Mouse (Mus musculus): ENCODE results near the gene Map3k11. TPM values are rescaled to one million over a fixed set of nuclear protein-coding genes. Genes with fewer than 3 reads are reported as not detected.
A peak's percentile ranks its signal among the peaks of the same experiment; 100 is the strongest.

Gene Map3k11
- polyA plus RNA-seq, 1 experiment from 2014 or later = 37.8 TPM

DNA sequence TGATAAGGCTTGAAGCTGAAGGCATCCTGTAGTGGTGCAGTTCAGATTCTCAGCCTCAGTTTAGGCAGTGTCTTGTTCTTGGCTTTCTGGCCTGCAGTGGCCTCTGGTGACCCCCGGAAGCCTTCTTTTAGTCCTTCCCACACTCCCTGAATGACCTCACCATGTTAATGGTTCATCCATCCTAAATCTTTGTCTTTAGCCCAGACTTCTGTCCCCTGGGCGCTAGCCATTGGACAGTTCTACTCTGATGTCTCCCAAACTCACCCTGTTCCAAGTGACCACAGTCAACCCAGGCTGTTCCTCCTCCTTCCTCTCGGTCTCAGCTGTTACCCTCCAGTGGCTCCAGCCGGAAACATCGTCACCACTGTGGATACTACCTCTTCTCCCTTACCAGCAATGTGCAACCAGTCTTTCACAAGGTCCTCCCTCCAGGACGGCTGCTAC is 39.2 kb upstream of the Map3k11 start:
- Histone ChIP-seq H3K27me3 (ENCODE audit: control insufficient read depth, insufficient read depth, low read depth, low read length) (no peaks in the 10 kb centered on the region), H3K4me1 (replicated peaks; ENCODE audit: control insufficient read depth, insufficient read depth, low read length) (peaks cover 14% of the 10 kb centered on the region), H3K4me3 (ENCODE audit: low read length) (peak overlapping the region; percentile 30), H3K9ac (ENCODE audit: low read length) (peak overlapping the region; percentile 57), H3K9me3 (ENCODE audit: control insufficient read depth, low read length) (no peaks in the 10 kb centered on the region), H3K4me2 (ENCODE audit: low read depth, low read length) (peak overlapping the region; percentile 60), H3K27ac (ENCODE audit: low read length) (peak overlapping the region; percentile 89), H3K36me3 (ENCODE audit: control insufficient read depth, insufficient read depth, low read length) (peaks cover 37% of the 10 kb centered on the region)
- WGBS = 65% methylated on average over 6 of the region's 6 CpGs
- ATAC-seq (ENCODE audit: low read depth) = no peak; the same call in 1 of the 2 replicates

DNA sequence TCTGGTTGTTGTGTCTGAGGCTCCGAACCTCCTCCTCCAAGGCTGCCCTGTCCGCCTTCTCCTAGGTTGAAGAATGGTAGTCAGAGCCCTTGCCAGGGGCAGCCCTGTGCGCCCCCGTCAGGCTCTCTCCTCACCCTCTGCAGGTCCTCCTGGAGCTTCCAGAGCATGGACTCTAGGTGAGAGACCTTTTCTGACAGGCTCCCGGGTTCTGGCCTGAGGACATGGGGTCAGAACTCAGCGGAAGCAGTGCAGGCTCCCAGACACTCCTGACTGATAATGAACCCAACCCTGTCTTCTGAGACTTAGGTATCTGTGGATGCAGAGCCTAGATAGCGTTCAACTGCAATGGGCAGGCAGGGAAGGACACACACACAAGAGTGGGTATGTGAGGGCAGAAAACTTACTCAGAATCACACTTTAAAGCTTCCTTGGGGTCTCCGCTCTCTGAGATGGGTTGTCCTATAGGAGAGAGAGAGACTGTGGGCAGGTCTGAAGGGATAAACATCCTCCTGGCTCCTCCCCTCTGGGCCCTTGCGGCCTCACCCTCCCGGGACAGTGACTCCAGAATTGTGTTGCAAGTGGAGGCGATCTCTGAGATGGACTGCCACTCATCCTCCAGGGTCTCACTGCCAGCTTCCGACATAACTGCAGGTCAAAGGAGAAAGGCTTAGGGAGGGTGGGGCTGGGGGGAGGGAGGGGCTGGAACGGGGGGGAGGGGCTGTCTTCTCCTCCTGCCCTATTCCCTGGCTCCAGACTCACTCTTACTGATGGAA is 36.9 kb upstream of the Map3k11 start:
- no peak overlapping the region for H3K4me2 ChIP-seq (ENCODE audit: low read depth, low read length)
- peaks cover 21% of the 10 kb centered on the region for H3K4me1 ChIP-seq (replicated peaks; ENCODE audit: control insufficient read depth, insufficient read depth, low read length)
- peaks cover 19% of the 10 kb centered on the region; the same call in 1 of the 2 replicates for H3K36me3 ChIP-seq (ENCODE audit: control insufficient read depth, insufficient read depth, low read length)
- 61% methylated on average over 13 of the region's 13 CpGs for WGBS
- no peak overlapping the region for H3K9ac ChIP-seq (ENCODE audit: low read length)
- H3K27me3 ChIP-seq (ENCODE audit: control insufficient read depth, insufficient read depth, low read depth, low read length) = no peaks in the 10 kb centered on the region
- no peak overlapping the region for H3K4me3 ChIP-seq (ENCODE audit: low read length)
- H3K9me3 ChIP-seq (ENCODE audit: control insufficient read depth, low read length) = no peaks in the 10 kb centered on the region
- ATAC-seq (ENCODE audit: low read depth) = no peak
- no peak overlapping the region for H3K27ac ChIP-seq (ENCODE audit: low read length)

DNA sequence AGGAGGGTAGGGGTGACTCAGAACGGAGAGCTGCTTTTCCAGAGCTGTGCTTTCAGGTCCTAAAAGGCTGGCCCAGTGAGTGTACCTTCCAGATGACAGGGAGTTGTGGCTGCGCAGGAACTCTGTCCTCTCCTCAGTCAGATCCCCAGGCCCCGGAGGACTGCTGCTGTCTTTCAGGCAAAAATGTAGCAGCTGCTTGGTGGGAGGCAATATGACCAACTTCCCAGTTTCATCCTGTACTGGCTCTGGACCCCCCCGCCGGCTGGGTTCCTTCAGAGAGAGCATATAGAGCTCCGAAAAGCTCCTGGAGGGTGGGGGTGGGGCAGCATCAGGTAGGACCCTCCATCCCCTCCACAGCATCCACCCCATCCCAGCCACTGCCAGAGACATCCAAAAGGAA is 36.0 kb upstream of the Map3k11 start:
- Histone ChIP-seq H3K9me3 (ENCODE audit: control insufficient read depth, low read length) (no peaks in the 10 kb centered on the region), H3K27me3 (ENCODE audit: control insufficient read depth, insufficient read depth, low read depth, low read length) (no peaks in the 10 kb centered on the region), H3K4me2 (ENCODE audit: low read depth, low read length) (no peak overlapping the region), H3K27ac (ENCODE audit: low read length) (no peak overlapping the region), H3K4me3 (ENCODE audit: low read length) (no peak overlapping the region), H3K4me1 (replicated peaks; ENCODE audit: control insufficient read depth, insufficient read depth, low read length) (peaks cover 21% of the 10 kb centered on the region), H3K36me3 (ENCODE audit: control insufficient read depth, insufficient read depth, low read length) (peaks cover 12% of the 10 kb centered on the region; the same call in 1 of the 2 replicates), H3K9ac (ENCODE audit: low read length) (no peak overlapping the region)
- WGBS = 85% methylated on average over 6 of the region's 6 CpGs
- no peak for ATAC-seq (ENCODE audit: low read depth)

GRCm38 (mm10) chr19:5653969-5654719 is 34.4 kb upstream of the Map3k11 start:
- peak; percentile 66 for ATAC-seq (ENCODE audit: low read depth)
- H3K36me3 ChIP-seq (ENCODE audit: control insufficient read depth, insufficient read depth, low read length) = peaks cover 18% of the 10 kb centered on the region; the same call in 1 of the 2 replicates
- H3K4me3 ChIP-seq (ENCODE audit: low read length) = peak overlapping the region; percentile 44

GRCm38 (mm10) chr19:5654720-5655298 is 33.7 kb upstream of the Map3k11 start:
- no peaks in the 10 kb centered on the region for H3K27me3 ChIP-seq (ENCODE audit: control insufficient read depth, insufficient read depth, low read depth, low read length)
- H3K9ac ChIP-seq (ENCODE audit: low read length) = peak overlapping the region; percentile 47
- H3K36me3 ChIP-seq (ENCODE audit: control insufficient read depth, insufficient read depth, low read length) = peaks cover 20% of the 10 kb centered on the region; the same call in 1 of the 2 replicates
- peak overlapping the region; percentile 71 for H3K4me2 ChIP-seq (ENCODE audit: low read depth, low read length)
- H3K4me1 ChIP-seq (replicated peaks; ENCODE audit: control insufficient read depth, insufficient read depth, low read length) = peaks cover 9% of the 10 kb centered on the region
- peak overlapping the region; percentile 44 for H3K4me3 ChIP-seq (ENCODE audit: low read length)
- WGBS = 21% methylated on average over 43 of the region's 43 CpGs
- ATAC-seq (ENCODE audit: low read depth) = peak; percentile 15; the same call in 1 of the 2 replicates
- no peaks in the 10 kb centered on the region for H3K9me3 ChIP-seq (ENCODE audit: control insufficient read depth, low read length)
- H3K27ac ChIP-seq (ENCODE audit: low read length) = no peak overlapping the region

More at GRCm38 (mm10) chr19:5653969-5654719, 34.4 kb upstream of the Map3k11 start:
- no peaks in the 10 kb centered on the region for H3K9me3 ChIP-seq (ENCODE audit: control insufficient read depth, low read length)
- peaks cover 13% of the 10 kb centered on the region for H3K4me1 ChIP-seq (replicated peaks; ENCODE audit: control insufficient read depth, insufficient read depth, low read length)
- peak overlapping the region; percentile 47 for H3K9ac ChIP-seq (ENCODE audit: low read length)
- H3K27ac ChIP-seq (ENCODE audit: low read length) = no peak overlapping the region
- H3K4me2 ChIP-seq (ENCODE audit: low read depth, low read length) = peak overlapping the region; percentile 71
- H3K27me3 ChIP-seq (ENCODE audit: control insufficient read depth, insufficient read depth, low read depth, low read length) = no peaks in the 10 kb centered on the region
- WGBS = 16% methylated on average over 62 of the region's 62 CpGs

- 72% methylated on average over 16 of the region's 16 CpGs for WGBS
- peak overlapping the region; percentile 68 for H3K4me2 ChIP-seq (ENCODE audit: low read depth, low read length)
- H3K4me3 ChIP-seq (ENCODE audit: low read length) = peak overlapping the region; percentile 63
- peaks cover 14% of the 10 kb centered on the region for H3K4me1 ChIP-seq (replicated peaks; ENCODE audit: control insufficient read depth, insufficient read depth, low read length)
- H3K27ac ChIP-seq (ENCODE audit: low read length) = peak overlapping the region; percentile 90
- no peaks in the 10 kb centered on the region for H3K9me3 ChIP-seq (ENCODE audit: control insufficient read depth, low read length)
- peak overlapping the region; percentile 58 for H3K9ac ChIP-seq (ENCODE audit: low read length)
- H3K36me3 ChIP-seq (ENCODE audit: control insufficient read depth, insufficient read depth, low read length) = peaks cover 22% of the 10 kb centered on the region
- peak; percentile 20 for ATAC-seq (ENCODE audit: low read depth)
- H3K27me3 ChIP-seq (ENCODE audit: control insufficient read depth, insufficient read depth, low read depth, low read length) = no peaks in the 10 kb centered on the region
Observed at GRCm38 (mm10) chr19:5660942-5661751, 27.4 kb upstream of the Map3k11 start.

GRCm38 (mm10) chr19:5662310-5662709 is 26.2 kb upstream of the Map3k11 start:
- no peak for ATAC-seq (ENCODE audit: low read depth)

DNA sequence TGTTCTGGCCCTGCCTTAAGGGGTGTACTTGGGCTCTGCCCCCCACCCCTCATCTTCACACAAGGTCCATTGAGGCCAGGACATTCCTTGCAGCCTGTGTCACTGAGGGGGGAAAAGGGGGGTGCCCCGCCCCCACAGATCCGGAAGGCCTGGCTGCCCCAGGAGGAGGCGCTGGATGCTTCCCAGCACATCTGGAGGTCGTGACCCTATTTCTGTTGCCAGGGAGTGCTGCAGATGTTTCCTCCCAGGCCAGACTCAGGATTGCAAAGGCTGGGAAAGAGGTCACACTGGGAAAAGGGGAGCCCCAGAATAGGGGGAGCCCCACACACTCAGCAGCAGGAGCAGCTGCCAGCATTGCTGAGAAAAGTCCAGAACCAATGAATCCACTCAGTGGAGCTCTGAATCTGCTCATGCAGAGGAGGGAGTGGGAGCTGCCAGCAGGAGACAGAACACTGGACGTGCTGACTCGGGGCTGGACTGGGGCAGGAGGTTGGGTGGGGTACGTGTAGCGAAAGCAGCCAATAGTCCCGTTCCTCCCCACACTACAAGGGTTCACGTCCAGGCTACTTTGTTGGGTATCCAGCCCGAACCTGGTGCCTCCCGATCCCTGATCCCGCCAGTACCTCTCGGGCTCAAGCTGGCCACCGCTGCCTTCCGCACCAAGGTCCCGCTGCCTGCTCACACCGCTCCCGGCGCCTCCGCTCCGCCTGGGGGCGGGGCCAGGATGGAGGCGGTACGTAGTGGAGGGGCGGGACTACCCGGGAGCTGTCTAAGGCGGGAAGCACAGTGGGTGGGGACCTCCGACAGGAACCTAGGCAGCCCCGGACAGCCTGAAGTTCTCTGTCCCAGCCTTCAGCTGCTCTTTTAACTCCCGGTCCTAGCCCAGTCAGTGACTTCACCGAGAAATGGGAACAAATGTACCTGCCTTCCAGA is 25.3 kb upstream of the Map3k11 start, which contains the start of gene Sipa1:
Gene Sipa1 (minus strand): TSS at position 727 of the 933 bp plus-strand sequence.
- WGBS = 2% methylated on average over 32 of the region's 32 CpGs

More at GRCm38 (mm10) chr19:5662310-5662709, 26.2 kb upstream of the Map3k11 start:
- WGBS = 63% methylated on average over 8 of the region's 8 CpGs
- Histone ChIP-seq H3K27me3 (ENCODE audit: control insufficient read depth, insufficient read depth, low read depth, low read length) (no peaks in the 10 kb centered on the region), H3K4me2 (ENCODE audit: low read depth, low read length) (peak overlapping the region; percentile 68), H3K9ac (ENCODE audit: low read length) (peak overlapping the region; percentile 76), H3K36me3 (ENCODE audit: control insufficient read depth, insufficient read depth, low read length) (peaks cover 32% of the 10 kb centered on the region), H3K27ac (ENCODE audit: low read length) (peak overlapping the region; percentile 90), H3K4me3 (ENCODE audit: low read length) (peak overlapping the region; percentile 63), H3K4me1 (replicated peaks; ENCODE audit: control insufficient read depth, insufficient read depth, low read length) (peaks cover 14% of the 10 kb centered on the region), H3K9me3 (ENCODE audit: control insufficient read depth, low read length) (no peaks in the 10 kb centered on the region)

More for the DNA sequence above, 25.3 kb upstream of the Map3k11 start, which contains the start of gene Sipa1:
- Histone ChIP-seq H3K4me2 (ENCODE audit: low read depth, low read length) (peak within 1 kb of the TSS; percentile 68), H3K36me3 (ENCODE audit: control insufficient read depth, insufficient read depth, low read length) (peaks cover 30% of the 10 kb centered on the region), H3K4me1 (replicated peaks; ENCODE audit: control insufficient read depth, insufficient read depth, low read length) (peaks cover 14% of the 10 kb centered on the region), H3K27ac (ENCODE audit: low read length) (peak within 1 kb of the TSS; percentile 90), H3K9ac (ENCODE audit: low read length) (peak within 1 kb of the TSS; percentile 76), H3K27me3 (ENCODE audit: control insufficient read depth, insufficient read depth, low read depth, low read length) (no peaks in the 10 kb centered on the region), H3K9me3 (ENCODE audit: control insufficient read depth, low read length) (no peaks in the 10 kb centered on the region), H3K4me3 (ENCODE audit: low read length) (peak within 1 kb of the TSS; percentile 63)
- peak; percentile 95 for ATAC-seq (ENCODE audit: low read depth)
